Mouse (Mus musculus): ENCODE measurements at regions not wholly inside any gene's neighbourhood (a gene's known extent, or its start where the extent isn't known, plus 50 kb on each side); places are given as distances from the start of the nearest gene placed in this dataset.

- TF ChIP-seq EP300 (IDR thresholded peaks at IDR 0.05) (no peak), CTCF (IDR thresholded peaks at IDR 0.05) (no peak)
Measured at GRCm38 (mm10) chr2:8029212-8029611, 519.8 kb upstream of the Celf2 start.
